Mouse (Mus musculus) myocyte (in vitro differentiated cells): Measurements from ENCODE around the gene Trim28. TPM values are rescaled to one million over a fixed set of nuclear protein-coding genes. Genes with fewer than 3 reads are reported as not detected.

Experiments used
- H3K27me3 ChIP-seq: one replicate; pipeline ENCODE4 v1.6.1; 2011; ENCODE audit not compliant: control insufficient read depth, insufficient read depth, insufficient read length
- H3K36me3 ChIP-seq: one replicate; pipeline ENCODE4 v1.6.1; 2011; ENCODE audit not compliant: control insufficient read depth, insufficient read depth
- H3K4me2 ChIP-seq: one replicate; pipeline ENCODE4 v1.6.1; 2011; ENCODE audit warnings: low read depth, control low read depth
- H3K4me3 ChIP-seq: one replicate; pipeline ENCODE4 v1.5.1; 2011; ENCODE audit warnings: mild to moderate bottlenecking, control low read depth, moderate library complexity
- H3K79me2 ChIP-seq: one replicate; pipeline ENCODE4 v1.6.1; 2011; ENCODE audit not compliant: control insufficient read depth, insufficient read depth
- H3ac ChIP-seq: one replicate; pipeline ENCODE4 v1.6.1; 2011; ENCODE audit not compliant: control insufficient read depth, insufficient read length
- CEBPB ChIP-seq: IDR thresholded peaks from 2 replicates; pipeline ENCODE4 v1.6.1; 2011; ENCODE audit warnings: mild to moderate bottlenecking, moderate library complexity; ENCODE audit not compliant: poor library complexity, insufficient read depth, severe bottlenecking
- E2F4 ChIP-seq: IDR thresholded peaks from one replicate; pipeline ENCODE4 v1.6.1; 2011; ENCODE audit warnings: mild to moderate bottlenecking, control low read depth, moderate library complexity; ENCODE audit not compliant: insufficient read depth
- MAX ChIP-seq: IDR thresholded peaks from one replicate; pipeline ENCODE4 v1.6.1; 2011; ENCODE audit warnings: low read depth, mild to moderate bottlenecking, control low read depth
- MYOD1 ChIP-seq, 3 experiments: IDR thresholded peaks; one replicate each; pipeline ENCODE4 v1.6.1; 2011; ENCODE audit warnings: control low read depth in 2 of 3, low read depth in 2 of 3, mild to moderate bottlenecking in 2 of 3, moderate library complexity in 1 of 3; ENCODE audit not compliant: insufficient read length in 2 of 3, control insufficient read depth in 1 of 3
- MYOG ChIP-seq, 3 experiments: IDR thresholded peaks; one replicate each; pipeline ENCODE4 v1.6.1; 2011; ENCODE audit warnings: control low read depth in 2 of 3, low read depth in 2 of 3, mild to moderate bottlenecking in 2 of 3; ENCODE audit not compliant: insufficient read length in 2 of 3, control insufficient read depth in 1 of 3, insufficient read depth in 1 of 3
- POLR2A ChIP-seq: IDR thresholded peaks from one replicate; pipeline ENCODE4 v1.6.1; 2011; ENCODE audit warnings: low read depth, mild to moderate bottlenecking, control low read depth, moderate library complexity; ENCODE audit not compliant: insufficient read length
- POLR2AphosphoS2 ChIP-seq: IDR thresholded peaks from one replicate; pipeline ENCODE4 v1.6.1; 2011; ENCODE audit warnings: low read depth, control low read depth; ENCODE audit not compliant: insufficient read length
- REST ChIP-seq: IDR thresholded peaks from one replicate; pipeline ENCODE4 v1.6.1; 2011; ENCODE audit warnings: mild to moderate bottlenecking, control low read depth, moderate library complexity; ENCODE audit not compliant: insufficient read depth, insufficient read length
- SRF ChIP-seq: IDR thresholded peaks from one replicate; pipeline ENCODE4 v1.6.1; 2011; ENCODE audit warnings: low read depth; ENCODE audit not compliant: control insufficient read depth, insufficient read length
- TCF12 ChIP-seq: IDR thresholded peaks from one replicate; pipeline ENCODE4 v1.6.1; 2011; ENCODE audit warnings: mild to moderate bottlenecking, control low read depth; ENCODE audit not compliant: poor library complexity, insufficient read depth, severe bottlenecking
- TCF3 ChIP-seq: IDR thresholded peaks from one replicate; pipeline ENCODE4 v1.6.1; 2011; ENCODE audit warnings: low read depth, control low read depth; ENCODE audit not compliant: insufficient read length
- USF1 ChIP-seq: IDR thresholded peaks from one replicate; pipeline ENCODE4 v1.6.1; 2011; ENCODE audit warnings: low read depth, mild to moderate bottlenecking, control low read depth, moderate library complexity
- polyA plus RNA-seq: library from polyadenylated mRNA; unstranded; fragments of >200 nt; fragmentation: generic; extraction: Trizol; gene quantifications from one replicate; pipeline ENCODE4 v1.2.1, GENCODE M21; 2012; ENCODE audit warnings: missing spikeins

The Trim28 gene
- polyA plus RNA-seq, 1 experiment: 252 TPM

DNA sequence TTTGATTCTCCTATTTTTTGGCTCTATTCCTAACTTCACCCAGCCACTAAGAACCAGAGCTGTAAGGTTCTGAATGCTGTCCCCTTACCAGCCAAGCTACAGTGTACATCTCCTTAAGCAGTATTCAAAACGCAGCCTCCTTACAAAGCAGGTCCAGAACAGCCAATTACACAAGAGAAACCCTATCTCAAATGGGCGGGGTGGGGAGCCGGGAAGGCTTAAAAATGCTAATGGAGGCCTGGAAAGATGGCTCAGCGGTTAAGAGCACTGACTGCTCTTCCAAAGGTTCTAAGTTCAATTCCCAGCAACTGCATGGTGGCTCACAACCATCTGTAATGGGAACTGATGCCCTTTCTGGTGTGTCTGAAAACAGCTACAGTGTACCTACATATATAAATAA, 39.2 kb upstream of the Trim28 start:
- Histone ChIP-seq H3K4me2 (no peak overlapping the region), H3ac (no peak overlapping the region), H3K36me3 (no peaks in the 10 kb centered on the region), H3K27me3 (no peaks in the 10 kb centered on the region), H3K79me2 (no peaks in the 10 kb centered on the region), H3K4me3 (no peak overlapping the region)
- TF ChIP-seq POLR2AphosphoS2 (no peak), TCF12 (no peak), E2F4 (no peak), MAX (no peak), USF1 (no peak), CEBPB (no peak), REST (no peak), MYOD1 (IDR thresholded peaks at IDR 0.05; ENCODE audit: control insufficient read depth in 1 of 3, insufficient read length in 2 of 3, low read depth in 2 of 3) (no peak)

DNA sequence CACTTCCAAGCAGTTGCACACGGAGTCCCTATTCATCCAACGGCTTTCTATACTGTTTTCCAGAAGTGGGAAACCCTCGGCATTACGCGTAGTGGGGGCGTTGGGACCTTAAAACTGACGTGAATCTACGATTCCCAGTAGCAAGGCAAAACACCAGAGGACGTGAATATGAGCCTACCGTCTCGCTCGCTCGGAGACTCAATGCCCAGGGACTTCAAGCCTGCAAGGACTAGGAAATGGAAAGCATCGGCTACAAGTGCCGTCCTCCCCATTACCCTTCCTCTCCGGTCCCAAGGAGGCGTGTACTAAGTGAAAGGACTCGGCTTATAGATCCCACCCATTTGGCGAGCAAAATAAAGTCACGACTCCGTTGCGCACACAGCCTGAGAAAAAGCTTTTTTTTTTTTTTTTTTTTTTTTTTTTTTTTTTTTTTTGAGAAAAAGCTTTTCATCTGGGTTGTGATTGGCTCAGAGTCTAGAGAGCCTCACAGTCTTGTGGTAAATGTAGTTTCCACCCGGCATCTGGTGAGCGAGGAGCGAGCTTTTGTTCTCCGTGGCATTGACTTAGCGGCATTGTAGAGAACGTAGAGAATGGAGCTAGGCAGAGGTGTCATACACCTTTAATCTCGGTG, 37.3 kb upstream of the Trim28 start:
- peak overlapping the region; percentile 93 for H3K4me2 ChIP-seq
- peak; percentile 11 for TF ChIP-seq POLR2A
- TF ChIP-seq TCF12: no peak
- TF ChIP-seq MYOG (IDR thresholded peaks at IDR 0.05; ENCODE audit: control insufficient read depth in 1 of 3, insufficient read depth in 1 of 3, insufficient read length in 2 of 3, low read depth in 2 of 3): no peak
- peak overlapping the region; percentile 31 for H3ac ChIP-seq
- H3K27me3 ChIP-seq: no peaks in the 10 kb centered on the region
- H3K36me3 ChIP-seq: no peaks in the 10 kb centered on the region
- H3K79me2 ChIP-seq: no peaks in the 10 kb centered on the region
- peak overlapping the region; percentile 47 for H3K4me3 ChIP-seq

GRCm38 (mm10) chr7:12965678-12966091, 33.2 kb upstream of the Trim28 start, which contains the start of gene Zfp324:
Zfp324 (plus strand) TSS chr7:12965838.
- peak within 1 kb of the TSS; percentile 9 for H3ac ChIP-seq
- H3K4me2 ChIP-seq: peak within 1 kb of the TSS; percentile 96
- H3K36me3 ChIP-seq: no peaks in the 10 kb centered on the region
- H3K79me2 ChIP-seq: peaks cover 5% of the 10 kb centered on the region
- TF ChIP-seq MYOD1 (IDR thresholded peaks at IDR 0.05; ENCODE audit: control insufficient read depth in 1 of 3, insufficient read length in 2 of 3, low read depth in 2 of 3) (no peak), POLR2AphosphoS2 (peak; percentile 69), MAX (no peak), SRF (no peak), USF1 (no peak), REST (no peak), E2F4 (no peak), TCF3 (no peak), TCF12 (no peak), CEBPB (no peak), POLR2A (peak; percentile 75), MYOG (IDR thresholded peaks at IDR 0.05; ENCODE audit: control insufficient read depth in 1 of 3, insufficient read depth in 1 of 3, insufficient read length in 2 of 3, low read depth in 2 of 3) (no peak)
- no peaks in the 10 kb centered on the region for H3K27me3 ChIP-seq
- peak within 1 kb of the TSS; percentile 88 for H3K4me3 ChIP-seq

- H3K27me3 ChIP-seq: no peaks in the 10 kb centered on the region
- H3K36me3 ChIP-seq: no peaks in the 10 kb centered on the region
- peaks cover 5% of the 10 kb centered on the region for H3K79me2 ChIP-seq
- peak overlapping the region; percentile 9 for H3ac ChIP-seq
- TF ChIP-seq USF1 (no peak), POLR2A (no peak), MYOG (IDR thresholded peaks at IDR 0.05; ENCODE audit: control insufficient read depth in 1 of 3, insufficient read depth in 1 of 3, insufficient read length in 2 of 3, low read depth in 2 of 3) (no peak), POLR2AphosphoS2 (no peak), E2F4 (no peak), MAX (no peak)
- H3K4me2 ChIP-seq: peak overlapping the region; percentile 96
- peak overlapping the region; percentile 88 for H3K4me3 ChIP-seq
Observed at GRCm38 (mm10) chr7:12966104-12966845, 32.6 kb upstream of the Trim28 start.

GRCm38 (mm10) chr7:12970906-12971305, 28.0 kb upstream of the Trim28 start:
- H3K36me3 ChIP-seq: no peaks in the 10 kb centered on the region
- TF ChIP-seq SRF: no peak
- TF ChIP-seq POLR2AphosphoS2: no peak
- no peak for TF ChIP-seq POLR2A
- no peak for TF ChIP-seq MYOG (IDR thresholded peaks at IDR 0.05; ENCODE audit: control insufficient read depth in 1 of 3, insufficient read depth in 1 of 3, insufficient read length in 2 of 3, low read depth in 2 of 3)
- TF ChIP-seq CEBPB: no peak
- TF ChIP-seq MAX: no peak
- no peak for TF ChIP-seq MYOD1 (IDR thresholded peaks at IDR 0.05; ENCODE audit: control insufficient read depth in 1 of 3, insufficient read length in 2 of 3, low read depth in 2 of 3)
- TF ChIP-seq TCF3: no peak
- TF ChIP-seq REST: no peak
- no peak for TF ChIP-seq TCF12
- TF ChIP-seq E2F4: no peak
- no peak for TF ChIP-seq USF1
- H3K4me3 ChIP-seq: no peak overlapping the region
- H3K4me2 ChIP-seq: no peak overlapping the region
- no peak overlapping the region for H3ac ChIP-seq
- H3K79me2 ChIP-seq: peaks cover 5% of the 10 kb centered on the region
- no peaks in the 10 kb centered on the region for H3K27me3 ChIP-seq
